In the genomic region with DNA sequence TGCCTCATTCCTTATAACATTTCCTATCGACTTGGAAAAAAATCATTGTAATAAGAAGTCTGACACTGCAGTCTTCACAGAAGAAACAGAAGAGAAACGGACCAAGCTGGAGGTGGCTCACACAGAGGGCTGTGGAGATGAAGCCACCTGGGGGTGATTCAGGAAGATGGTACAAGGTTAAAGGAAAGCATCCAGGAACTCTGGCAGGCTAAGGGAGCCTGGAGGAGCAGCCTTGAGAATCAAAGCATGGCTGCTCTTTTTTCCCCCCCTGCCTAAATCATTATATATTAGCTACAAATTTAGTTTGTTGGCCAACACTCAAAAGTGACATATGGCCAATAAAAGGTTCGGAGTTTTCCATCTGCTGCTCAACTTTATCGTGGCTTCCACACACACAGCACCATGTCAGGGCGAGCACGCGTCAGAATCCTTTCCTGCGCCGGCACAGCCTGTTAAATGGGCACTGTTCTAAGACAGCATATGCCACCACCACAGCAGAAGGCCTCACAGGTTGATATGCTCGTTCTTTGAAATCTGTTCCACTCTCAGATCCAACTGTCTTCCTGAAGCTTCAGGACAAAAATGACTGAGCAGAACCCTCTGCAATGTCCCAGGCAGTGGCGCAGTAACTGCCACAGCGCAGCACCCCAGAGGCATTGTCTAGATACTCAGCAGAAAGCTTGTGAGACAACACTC, we compare ENCODE assay signal across 11 mouse cellular contexts. TPM values are rescaled to one million over a fixed set of nuclear protein-coding genes. Genes with fewer than 3 reads are reported as not detected.
DNase-seq lines count a peak whose midpoint lies in the region; ATAC-seq and TF ChIP-seq lines count a peak whose summit lies in the region.
"Had no signal": no experiment of that assay in that cellular context is flagged by ENCODE, and none has a peak within 500 bp of the region (broad histone marks: within the 10 kb centered on the region; RNA-seq: fewer than 3 reads in every experiment).

No protein-coding gene starts in this region.

- no peak for TF ChIP-seq EP300 in liver, postnatal 0 days (IDR thresholded peaks at IDR 0.05; ENCODE audit: low read depth)

- no peak overlapping the region for H3K9ac ChIP-seq in midbrain, embryonic 13.5 days (replicated peaks)
- H3K9ac ChIP-seq in midbrain, embryonic 11.5 days (ENCODE audit: low read length) = no peak overlapping the region
- H3K9ac ChIP-seq in liver, postnatal 0 days (replicated peaks) = no peak overlapping the region
- H3K9ac ChIP-seq: embryonic facial prominence, embryonic 15.5 days; heart, embryonic 15.5 days had no signal

- no peak overlapping the region for H3K4me2 ChIP-seq in midbrain, embryonic 13.5 days (replicated peaks)
- no peak overlapping the region for H3K4me2 ChIP-seq in midbrain, embryonic 11.5 days
- H3K4me2 ChIP-seq in liver, postnatal 0 days (ENCODE audit: low read depth, low read length) = no peak overlapping the region
- H3K4me2 ChIP-seq: embryonic facial prominence, embryonic 15.5 days; heart, embryonic 15.5 days had no signal

- 0 out of 2 replicates have a peak overlapping the region, but pooled peaks have one; percentile 25 for H3K27ac ChIP-seq in midbrain, embryonic 13.5 days
- H3K27ac ChIP-seq in midbrain, embryonic 11.5 days (ENCODE audit: low read depth, low read length) = no peak overlapping the region
- H3K27ac ChIP-seq in liver, postnatal 0 days (ENCODE audit: low read depth) = no peak overlapping the region
- H3K27ac ChIP-seq: heart, embryonic 15.5 days had no signal

- H3K4me3 ChIP-seq in midbrain, embryonic 13.5 days (replicated peaks) = no peak overlapping the region
- no peak overlapping the region for H3K4me3 ChIP-seq in midbrain, embryonic 11.5 days (ENCODE audit: low read depth, low read length)
- no peak overlapping the region for H3K4me3 ChIP-seq in liver, postnatal 0 days (ENCODE audit: low read depth, low read length)
- H3K4me3 ChIP-seq: embryonic facial prominence, embryonic 15.5 days; heart, embryonic 15.5 days had no signal

- intact Hi-C loops in gastrocnemius, postnatal 36 days (cut with DNase I) = no loop called here

- no peak for TF ChIP-seq CTCF in liver, postnatal 0 days (IDR thresholded peaks at IDR 0.05; ENCODE audit: low read depth)

- no peak for DNase-seq in midbrain, embryonic 11.5 days (ENCODE audit: low spot score, missing footprints)
- DNase-seq in cerebellum, postnatal 25 days = peak; percentile 85 to 86
- DNase-seq in layer of hippocampus, postnatal 36 days = peak; percentile 70 to 78
- DNase-seq in liver, postnatal 0 days = no peak
- DNase-seq in heart, adult 18-20 months = no peak
- DNase-seq in gastrocnemius, postnatal 36 days = no peak
- DNase-seq: lung, adult 2 months; thymus, postnatal 36 days had no signal

- 82% methylated on average over 12 of the region's 12 CpGs for WGBS in midbrain, embryonic 13.5 days
- 93% methylated on average over 12 of the region's 12 CpGs for WGBS in midbrain, embryonic 11.5 days
- 82% methylated on average over 12 of the region's 12 CpGs for WGBS in liver, postnatal 0 days (ENCODE audit: insufficient replicate concordance)

- H3K27me3 ChIP-seq in midbrain, embryonic 13.5 days = no peaks in the 10 kb centered on the region
- no peaks in the 10 kb centered on the region for H3K27me3 ChIP-seq in midbrain, embryonic 11.5 days (ENCODE audit: control insufficient read depth, insufficient read depth, low read length)
- H3K27me3 ChIP-seq in liver, postnatal 0 days (ENCODE audit: insufficient read depth, low read length) = no peaks in the 10 kb centered on the region
- H3K27me3 ChIP-seq: embryonic facial prominence, embryonic 15.5 days; heart, embryonic 15.5 days had no signal

- no peak for ATAC-seq in midbrain, embryonic 13.5 days
- ATAC-seq in midbrain, embryonic 11.5 days (ENCODE audit: low FRiP score) = no peak
- no peak for ATAC-seq in liver, postnatal 0 days

- H3K36me3 ChIP-seq in midbrain, embryonic 13.5 days = no peaks in the 10 kb centered on the region
- no peaks in the 10 kb centered on the region for H3K36me3 ChIP-seq in midbrain, embryonic 11.5 days (ENCODE audit: control insufficient read depth, insufficient read depth, low read length)
- no peaks in the 10 kb centered on the region for H3K36me3 ChIP-seq in liver, postnatal 0 days (replicated peaks; ENCODE audit: insufficient read depth, low read length)
- H3K36me3 ChIP-seq: embryonic facial prominence, embryonic 15.5 days; heart, embryonic 15.5 days had no signal

- H3K4me1 ChIP-seq in midbrain, embryonic 13.5 days (replicated peaks) = no peaks in the 10 kb centered on the region
- no peaks in the 10 kb centered on the region for H3K4me1 ChIP-seq in midbrain, embryonic 11.5 days (ENCODE audit: control insufficient read depth, insufficient read depth, low read length)
- H3K4me1 ChIP-seq in liver, postnatal 0 days (ENCODE audit: insufficient read depth) = no peaks in the 10 kb centered on the region

- H3K9me3 ChIP-seq in midbrain, embryonic 13.5 days = no peaks in the 10 kb centered on the region
- no peaks in the 10 kb centered on the region for H3K9me3 ChIP-seq in midbrain, embryonic 11.5 days (ENCODE audit: control insufficient read depth, low read length)
- H3K9me3 ChIP-seq in liver, postnatal 0 days (ENCODE audit: low read length) = no peaks in the 10 kb centered on the region
- H3K9me3 ChIP-seq: embryonic facial prominence, embryonic 15.5 days; heart, embryonic 15.5 days had no signal

RNA-seq across cellular contexts. Expression of gene Slc24a5, which starts 36.2 kb away (rescaled TPM):
- 5.6 and 5.7 TPM in 2 replicates for polyA plus RNA-seq in midbrain, embryonic 13.5 days (2015; fragmentation: Nextera tagmentation; extraction: Ambion mirVana)
- polyA plus RNA-seq in midbrain, embryonic 11.5 days (2014; fragmentation: Nextera tagmentation; extraction: Ambion mirVana) = 5.0 and 5.3 TPM in 2 replicates
- 1 to 10 TPM; 1.1 to 1.3 TPM for total RNA-seq in layer of hippocampus, postnatal 36 days (2021)
- polyA plus RNA-seq in liver, postnatal 0 days (2015; fragmentation: Nextera tagmentation; extraction: Ambion mirVana) = 6.5 and 8.5 TPM in 2 replicates
- total RNA-seq in heart, adult 18-20 months (2021) = under 1 TPM; 0.55 to 0.85 TPM
- under 1 TPM in 1 of 2 experiments, not detected in 1; 0.15 TPM for total RNA-seq in gastrocnemius, postnatal 36 days (2021)

Comparison
In these comparisons a context has a peak if more than half of its experiments do, and no peak if none do; other contexts are left out.
1. DNase-seq: peak in cerebellum, postnatal 25 days (2 of 2) and layer of hippocampus, postnatal 36 days (2 of 2); none in midbrain, embryonic 11.5 days (single experiment), liver, postnatal 0 days (single experiment), heart, adult 18-20 months (0 of 2) and gastrocnemius, postnatal 36 days (0 of 2).